Mouse (Mus musculus): ENCODE measurements around the gene Psip1.
"Not testable (repeated sequence)": the region's sequence is repeated elsewhere in the genome, so short reads cannot be mapped to it uniquely, and the experiment has no call there.

Psip1 gene

DNA sequence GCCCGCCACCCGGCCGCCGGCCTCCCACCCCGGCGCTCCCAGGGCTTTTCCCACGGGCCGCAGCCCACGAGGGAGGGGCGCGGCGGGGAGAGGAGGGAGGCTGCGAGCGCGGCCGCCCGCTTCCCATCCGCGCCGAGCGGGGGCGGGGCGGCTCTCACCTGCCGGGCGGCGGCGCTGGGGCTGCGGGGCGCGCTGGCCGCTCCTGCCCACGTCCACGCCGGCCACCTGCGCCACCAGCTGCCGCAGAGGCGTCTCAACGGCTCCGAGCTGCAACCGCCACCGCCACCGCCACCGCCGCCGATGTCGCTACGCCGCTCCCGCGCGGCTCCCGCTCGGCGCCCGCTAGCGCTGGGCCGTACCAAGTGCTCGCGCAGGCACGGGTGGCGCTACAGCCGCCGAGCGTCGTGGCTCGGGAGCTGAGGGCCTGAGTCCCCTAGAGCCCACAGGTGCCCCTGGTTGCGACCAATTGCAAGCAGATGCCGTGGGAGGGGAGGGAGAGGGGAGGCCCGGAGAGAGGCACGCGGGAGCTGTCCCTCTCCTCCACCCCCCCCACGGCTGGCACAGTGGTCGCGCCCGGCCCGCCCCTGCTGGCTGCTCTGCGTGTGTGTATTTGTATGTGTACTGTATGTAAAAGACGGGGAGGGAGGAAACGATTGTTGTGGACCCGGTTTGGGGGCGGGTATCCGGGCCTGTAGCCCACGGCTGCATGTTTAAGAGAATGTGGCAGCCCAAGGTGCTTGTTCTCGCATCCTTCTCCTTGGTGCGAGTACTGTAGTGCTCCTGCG, at the start of gene Psip1:
Gene Psip1 (minus strand): TSS at position 343 of the 785 bp plus-strand sequence.
- in situ Hi-C loops (cut with MboI), result loop anchor here (5.0 kb wide), 1 partner anchor 36 kb away; no protein-coding TSS in a partner anchor

DNA sequence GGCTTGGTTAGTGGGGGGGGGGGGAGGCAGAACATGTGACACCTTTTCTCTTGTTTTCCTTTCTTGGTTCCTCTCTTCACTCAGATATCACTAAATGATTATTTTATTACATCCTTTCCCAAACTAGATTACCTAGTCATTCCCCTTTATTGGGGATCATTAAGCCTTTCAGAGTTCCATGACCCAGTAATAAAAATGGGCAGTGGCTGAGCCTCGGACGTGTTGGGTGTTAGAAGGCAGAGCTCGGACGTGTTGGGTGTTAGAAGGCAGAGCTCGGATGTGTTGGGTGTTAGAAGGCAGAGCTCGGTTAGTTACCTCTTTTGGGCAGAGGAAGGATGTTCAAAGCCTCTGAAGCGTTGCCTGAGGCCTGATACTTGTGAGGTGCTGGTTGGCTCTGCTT, 47.8 kb upstream of the Psip1 start:
- in situ Hi-C loops (cut with MboI), result no loop called here

DNA sequence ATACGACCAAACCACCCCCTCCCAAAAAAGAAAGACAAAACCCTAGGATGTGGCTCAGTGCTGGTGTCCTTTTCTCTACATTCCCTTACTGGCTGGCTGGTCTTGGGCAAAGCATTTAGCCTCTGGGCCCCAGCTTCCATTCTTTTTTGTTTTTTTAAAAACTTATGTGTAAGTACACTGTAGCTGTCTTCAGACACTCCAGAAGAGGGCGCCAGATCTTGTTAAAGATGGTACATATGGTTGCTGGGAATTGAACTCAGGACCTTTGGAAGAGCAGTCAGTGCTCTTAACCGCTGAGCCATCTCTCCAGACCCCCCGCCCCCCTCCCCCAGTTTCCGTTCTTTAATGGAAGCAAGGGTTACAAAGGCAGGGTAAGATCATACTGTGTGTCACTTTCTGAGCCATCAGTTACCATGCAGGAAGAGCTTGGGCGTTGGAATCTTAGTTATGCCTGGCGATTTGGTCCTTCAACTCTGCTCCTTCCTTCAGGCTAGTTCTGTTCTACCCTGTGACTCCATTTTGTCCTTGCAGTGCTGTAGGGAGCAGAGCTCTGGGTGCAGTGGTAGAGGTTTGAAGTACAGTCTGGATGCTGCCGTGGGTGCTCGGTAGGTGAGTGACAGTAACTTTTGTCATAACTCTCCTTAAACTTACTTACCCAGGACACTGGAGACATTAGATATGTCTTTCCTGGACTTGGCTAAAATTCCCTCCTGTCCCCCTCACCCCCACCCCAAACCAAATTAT, 47.1 kb upstream of the Psip1 start:
- in situ Hi-C loops (cut with MboI), result no loop called here

DNA sequence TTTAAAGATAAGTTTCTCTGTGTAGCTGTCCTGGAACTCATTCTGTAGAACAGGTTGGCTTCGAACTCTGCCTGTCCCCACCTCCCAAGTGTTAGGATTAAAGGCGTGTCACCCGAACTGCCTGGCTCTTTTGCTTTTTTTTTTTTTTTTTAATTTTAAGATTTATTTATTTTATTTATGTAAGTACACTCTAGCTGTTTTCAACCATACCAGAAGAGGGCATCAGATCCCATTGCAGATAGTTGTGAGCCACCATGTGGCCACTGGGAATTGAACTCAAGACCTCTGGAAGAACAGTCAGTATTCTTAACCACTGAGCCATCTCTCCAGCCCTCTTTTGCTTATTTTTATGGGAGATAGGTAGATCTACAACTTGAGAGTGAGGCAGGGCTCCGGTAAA, 43.8 kb upstream of the Psip1 start:
- in situ Hi-C loops (cut with MboI), result not testable (repeated sequence)

DNA sequence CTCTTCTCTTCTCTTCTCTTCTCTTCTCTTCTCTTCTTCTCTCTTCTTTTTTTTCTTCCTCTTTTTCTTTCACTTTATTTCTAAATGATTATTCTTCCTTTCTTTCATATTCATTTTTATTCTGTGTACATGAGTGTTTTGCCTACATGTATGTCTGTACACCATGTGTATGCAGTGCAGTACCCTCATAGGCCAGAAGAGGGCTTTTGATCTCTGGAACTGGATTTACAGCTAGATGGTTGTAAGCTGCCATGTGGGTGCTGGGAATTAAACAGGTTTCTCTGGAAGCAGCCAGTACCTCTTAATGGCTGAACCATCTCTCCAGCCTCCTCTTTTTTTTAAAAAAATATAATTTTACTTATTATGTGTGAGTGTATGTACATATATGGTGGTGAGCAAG, 41.7 kb upstream of the Psip1 start:
- in situ Hi-C loops (cut with MboI), result no loop called here

DNA sequence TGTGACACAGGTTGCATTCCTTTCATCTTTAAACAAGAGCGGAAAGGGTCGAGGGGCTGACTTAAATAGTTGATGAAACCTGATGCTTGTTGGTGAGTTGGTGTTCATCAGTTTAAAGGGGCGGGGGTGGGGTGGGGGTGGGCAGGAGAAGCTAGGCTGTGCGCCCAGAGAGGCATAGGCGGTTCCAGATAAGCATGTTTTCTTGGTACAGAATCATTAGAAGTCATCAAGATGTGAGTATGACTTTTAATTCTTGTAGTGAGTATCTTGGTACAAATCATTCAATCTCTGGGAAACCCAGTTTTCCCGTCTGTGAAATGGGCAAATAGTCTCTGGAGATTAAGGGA, 40.7 kb upstream of the Psip1 start:
- in situ Hi-C loops (cut with MboI), result no loop called here

DNA sequence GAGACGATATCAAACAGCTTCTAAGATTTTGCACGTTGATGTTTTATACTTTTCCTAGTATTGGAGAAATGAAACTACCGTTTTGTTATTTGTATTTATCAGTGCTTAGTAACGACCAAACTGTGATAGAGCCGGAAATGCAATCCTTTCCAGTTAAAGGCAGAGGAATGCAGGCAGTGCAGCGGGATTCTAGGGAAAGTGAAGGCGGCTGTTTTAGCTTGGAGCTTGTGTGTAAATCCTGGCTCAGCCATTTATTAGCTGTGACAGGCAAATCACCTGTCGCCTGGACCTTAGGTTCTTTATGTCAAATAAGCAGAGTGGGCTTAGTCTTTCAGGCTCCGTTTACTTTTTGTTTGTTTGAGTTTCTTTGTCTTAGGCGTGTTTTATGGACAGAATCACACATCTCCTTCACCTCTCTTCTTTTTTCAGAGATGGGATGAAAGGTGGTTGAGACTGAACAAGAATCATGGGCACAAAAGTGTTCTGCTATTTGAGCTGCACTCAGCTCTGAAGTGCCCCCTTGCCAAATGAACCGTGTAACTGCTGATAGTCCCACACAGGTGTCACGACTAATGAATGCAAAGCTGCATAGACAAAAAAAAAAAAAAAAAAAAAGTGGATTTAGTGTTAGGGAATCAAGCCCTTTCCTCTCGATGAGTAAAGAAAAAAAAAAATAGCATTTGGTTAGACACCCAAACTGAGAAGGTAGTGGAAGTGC, 40.2 kb upstream of the Psip1 start:
- in situ Hi-C loops (cut with MboI), result no loop called here

DNA sequence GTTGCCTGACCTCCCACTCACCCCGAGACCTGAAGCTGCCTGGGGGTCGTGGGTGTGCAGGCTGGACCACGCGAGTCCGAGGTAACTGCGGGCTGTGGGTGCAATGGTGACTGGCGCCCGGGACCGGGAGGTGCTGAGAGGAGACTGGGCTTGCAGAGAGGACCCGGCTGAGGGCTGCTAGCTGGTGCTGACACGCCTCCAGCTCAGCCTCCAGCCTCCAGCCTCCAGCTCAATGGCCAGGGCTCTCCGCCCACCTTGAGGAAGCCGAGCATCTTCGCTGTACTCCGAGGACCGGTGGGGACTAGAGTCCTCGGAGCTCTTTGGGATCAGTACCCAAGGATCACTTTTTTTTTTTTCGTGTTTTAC, 39.4 kb upstream of the Psip1 start:
- in situ Hi-C loops (cut with MboI), result no loop called here

DNA sequence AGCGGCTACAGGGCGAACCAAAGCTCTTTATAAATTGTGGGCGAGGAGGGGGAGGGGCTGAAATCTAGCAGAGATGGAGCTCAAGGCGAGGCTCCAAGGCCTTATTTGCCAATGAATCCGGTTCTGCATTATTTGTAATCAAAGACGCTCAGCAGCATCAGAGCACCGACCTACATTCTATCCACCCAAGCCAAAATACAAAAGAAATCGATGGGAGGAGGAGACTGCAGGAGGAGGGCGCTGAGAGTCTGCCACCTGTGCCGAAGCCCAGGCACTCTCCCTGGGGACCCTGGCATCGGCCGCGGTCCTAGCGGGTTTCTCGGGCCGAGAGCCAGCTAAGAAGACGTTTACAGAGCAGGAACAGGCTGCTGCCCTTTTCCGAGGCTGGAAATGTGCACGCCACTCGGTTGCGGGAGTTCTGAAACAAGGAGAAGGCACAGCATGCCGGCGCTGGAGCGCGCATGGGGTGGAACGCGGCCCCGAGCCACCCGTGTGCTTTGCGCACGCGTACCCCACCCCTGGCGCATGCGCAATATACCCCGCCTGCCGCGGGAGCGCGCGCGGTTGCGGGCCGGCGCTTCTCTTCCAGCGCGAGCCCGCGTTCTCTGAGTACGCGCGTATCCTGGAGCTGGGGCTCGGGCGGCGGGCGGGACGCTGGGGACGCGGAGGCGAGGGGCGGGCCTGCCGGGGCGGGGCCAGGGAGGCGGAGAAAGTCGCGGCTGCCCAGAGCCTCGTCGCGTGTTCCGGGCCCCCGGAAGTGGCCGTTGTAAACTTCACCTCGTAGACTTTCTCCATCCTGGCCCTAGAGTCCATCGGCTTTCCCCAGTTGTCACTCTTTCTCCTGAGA, 38.8 kb upstream of the Psip1 start, which contains the start of gene Ccdc171:
Gene Ccdc171 (plus strand): TSS at position 703 of the 847 bp plus-strand sequence.
- in situ Hi-C loops (cut with MboI), result loop anchor here (5.0 kb wide), 1 partner anchor 38 kb away; the partner anchor contains the start of gene Psip1

DNA sequence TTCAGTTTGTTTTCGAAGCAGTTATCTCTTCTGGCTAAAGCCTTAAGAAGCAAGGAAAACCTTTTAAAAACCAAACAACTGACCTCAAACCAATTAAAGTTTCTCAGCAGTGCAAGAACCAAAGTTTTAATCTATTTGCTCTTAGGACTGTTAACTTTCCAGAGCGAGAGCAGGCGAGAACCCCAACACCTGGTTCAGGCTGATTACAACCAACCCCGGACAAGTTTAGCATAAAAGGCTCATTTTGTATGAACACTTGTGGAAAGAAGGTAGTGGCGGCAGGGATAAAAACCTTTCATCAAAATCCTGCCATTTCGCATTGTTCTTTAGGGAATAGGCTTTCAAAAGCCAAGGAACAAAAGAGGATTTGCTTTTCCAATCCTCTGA, 38.2 kb upstream of the Psip1 start:
- in situ Hi-C loops (cut with MboI), result loop anchor here (5.0 kb wide), 1 partner anchor 37 kb away; the partner anchor contains the start of gene Psip1

DNA sequence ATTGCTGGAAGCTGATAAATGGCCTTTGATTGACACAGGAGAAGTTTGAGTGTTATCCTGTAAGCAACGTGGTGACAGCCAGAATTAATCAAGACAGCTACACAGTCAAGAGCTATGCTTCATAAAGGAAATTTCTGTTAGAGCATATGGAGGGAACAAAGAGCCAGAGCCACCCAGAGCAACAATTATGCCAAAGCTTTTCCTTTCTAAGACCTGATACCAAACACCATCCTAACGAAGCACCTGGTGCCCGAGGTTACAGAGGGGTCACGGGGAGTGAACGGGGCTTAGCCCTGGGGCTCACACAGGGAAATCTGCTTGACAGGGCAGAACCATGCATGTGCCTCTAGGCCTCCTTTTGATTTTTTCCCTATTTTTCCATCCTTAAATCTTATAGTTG, 35.8 kb upstream of the Psip1 start:
- in situ Hi-C loops (cut with MboI), result loop anchor here (5.0 kb wide), 1 partner anchor 35 kb away; the partner anchor contains the start of gene Psip1

DNA sequence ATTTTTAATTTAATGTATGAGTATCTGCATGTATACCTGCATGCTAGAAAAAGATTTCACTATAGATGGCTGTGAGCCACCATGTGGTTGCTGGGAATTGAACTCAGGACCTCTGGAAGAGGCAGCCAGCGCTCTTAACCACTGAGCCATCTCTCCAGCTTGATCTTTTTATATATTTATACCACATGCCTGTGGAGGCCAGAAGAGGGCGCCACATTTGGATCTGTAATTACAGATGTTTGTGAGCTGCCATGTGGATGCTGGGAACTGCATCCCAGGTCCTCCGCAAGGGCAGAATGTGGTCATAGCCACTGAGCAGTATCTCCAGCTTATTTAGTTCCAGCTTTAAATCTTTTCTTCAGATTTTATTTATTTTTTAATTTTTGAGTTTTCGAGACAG, 34.0 kb upstream of the Psip1 start:
- in situ Hi-C loops (cut with MboI), result loop anchor here (5.0 kb wide), 1 partner anchor 33 kb away; the partner anchor contains the start of gene Psip1

DNA sequence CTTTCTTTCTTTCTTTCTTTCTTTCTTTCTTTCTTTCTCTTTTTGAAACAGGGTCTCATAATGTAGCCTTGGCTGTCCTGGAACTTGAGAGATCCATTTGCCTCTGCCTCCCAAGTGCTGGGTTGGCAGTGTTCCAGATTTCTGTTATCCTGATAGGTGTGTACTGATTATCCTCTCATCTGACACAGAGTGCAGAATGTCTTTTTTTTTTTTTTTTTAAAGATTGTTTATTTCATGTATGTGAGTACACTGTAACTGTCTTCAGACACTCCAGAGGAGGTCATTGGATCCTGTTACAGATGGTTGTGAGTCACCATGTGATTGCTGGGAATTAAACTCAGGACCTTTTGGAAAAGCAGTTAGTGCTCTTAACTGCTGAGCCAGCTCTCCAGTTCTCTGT, 33.5 kb upstream of the Psip1 start:
- in situ Hi-C loops (cut with MboI), result loop anchor here (5.0 kb wide), 1 partner anchor 33 kb away; the partner anchor contains the start of gene Psip1

DNA sequence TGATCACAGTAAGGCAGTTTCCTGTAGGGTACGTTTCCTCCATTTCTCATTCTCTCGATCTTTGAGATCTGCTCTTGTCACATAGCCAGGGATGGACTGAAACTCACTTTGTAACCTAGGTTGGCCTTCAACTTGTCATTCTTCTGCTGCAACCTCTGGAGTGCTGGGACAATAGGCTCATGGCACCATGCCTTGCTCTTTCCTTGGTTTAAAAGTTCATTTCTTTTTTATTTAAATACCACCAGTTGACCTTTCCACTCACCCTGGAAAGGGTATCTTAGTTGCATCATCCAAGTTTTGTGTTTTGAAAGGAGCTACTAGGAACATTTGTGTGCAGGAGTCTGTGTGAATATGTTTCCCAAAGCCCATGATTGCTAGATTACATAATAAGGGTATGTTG, 32.9 kb upstream of the Psip1 start:
- in situ Hi-C loops (cut with MboI), result no loop called here

DNA sequence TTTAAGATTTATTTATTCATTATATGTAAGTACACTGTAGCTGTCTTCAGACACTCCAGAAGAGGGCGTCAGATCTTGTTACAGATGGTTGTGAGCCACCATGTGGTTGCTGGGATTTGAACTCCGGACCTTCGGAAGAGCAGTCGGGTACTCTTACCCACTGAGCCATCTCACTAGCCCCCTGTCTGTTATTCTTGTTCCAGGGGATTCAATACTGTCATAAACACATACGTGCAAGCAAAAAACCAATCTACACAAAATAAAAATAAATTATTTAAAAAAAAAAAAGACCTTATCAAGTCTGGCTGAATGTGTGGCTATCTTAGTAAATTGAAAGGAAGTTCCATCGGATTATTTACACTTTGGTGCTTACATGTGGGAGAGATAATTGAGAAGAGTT, 29.9 kb upstream of the Psip1 start:
- in situ Hi-C loops (cut with MboI), result not testable (repeated sequence)

DNA sequence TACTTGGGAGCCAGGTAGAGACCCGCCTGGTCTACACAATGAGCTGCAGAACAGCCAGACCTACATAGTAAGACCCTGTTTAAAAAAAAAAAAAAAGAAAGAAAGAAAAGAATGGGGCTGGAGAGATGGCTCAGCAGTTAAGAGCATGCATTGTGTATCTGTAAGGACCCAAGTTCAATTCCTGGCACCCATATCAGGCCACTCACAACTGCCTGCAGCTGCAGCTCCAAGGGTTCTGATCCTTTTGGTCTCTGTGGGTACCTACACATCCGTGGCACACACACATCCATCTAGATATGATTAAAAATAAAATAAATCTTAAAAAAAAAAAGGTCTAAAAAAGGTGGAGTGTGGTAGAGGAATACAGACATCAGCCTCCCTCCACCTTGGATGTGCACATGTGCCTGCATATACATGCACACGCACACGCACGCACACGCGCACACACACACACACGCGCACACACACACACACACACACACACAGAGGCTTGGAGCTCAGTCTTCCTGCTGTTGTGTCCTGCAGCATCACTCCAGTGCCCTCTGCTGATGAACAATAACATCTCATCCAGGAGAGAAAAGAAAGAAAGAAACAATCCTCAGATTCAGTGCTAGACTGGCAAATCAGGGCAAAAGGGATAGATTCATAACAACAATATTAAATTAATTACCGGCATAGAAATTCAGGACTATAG, 28.9 kb upstream of the Psip1 start:
- in situ Hi-C loops (cut with MboI), result no loop called here

DNA sequence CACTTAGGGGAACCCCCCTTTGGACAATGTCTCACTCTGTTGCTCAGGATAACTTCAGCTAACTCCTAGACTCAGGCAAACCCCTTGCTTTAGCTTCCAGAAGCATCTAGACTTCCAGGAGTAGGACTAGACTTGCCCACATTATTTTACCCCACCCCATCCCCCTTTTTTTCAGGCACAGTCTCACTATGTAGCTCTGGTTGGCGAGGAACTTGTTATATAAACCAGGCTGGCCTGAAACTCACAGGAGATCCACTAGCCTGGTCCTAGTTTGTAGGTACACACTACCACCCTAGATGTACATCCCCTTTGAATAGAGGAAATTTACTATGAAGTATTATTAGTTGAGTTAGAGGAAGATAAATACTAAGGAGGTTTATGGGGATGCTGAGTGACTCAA, 27.9 kb upstream of the Psip1 start:
- in situ Hi-C loops (cut with MboI), result no loop called here

DNA sequence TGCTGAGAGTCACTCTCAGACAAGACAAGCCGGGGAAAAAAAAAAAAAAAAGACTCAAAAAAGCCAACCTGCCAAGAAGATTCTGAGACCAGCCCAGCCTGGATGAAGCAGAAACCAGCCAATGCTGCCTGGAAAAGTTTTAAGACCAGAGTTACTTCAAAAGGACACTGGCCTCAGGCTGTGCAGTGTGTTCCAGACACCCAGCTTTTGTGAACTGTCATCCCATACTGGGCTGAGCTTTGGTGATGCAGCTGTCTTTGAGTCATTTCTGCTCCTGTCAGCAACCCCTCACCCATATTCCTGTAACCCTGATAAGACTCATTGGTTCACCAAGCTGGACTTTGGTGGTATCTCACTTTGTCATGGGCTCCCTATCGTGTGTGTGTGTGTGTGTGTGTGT, 26.4 kb upstream of the Psip1 start:
- in situ Hi-C loops (cut with MboI), result no loop called here

DNA sequence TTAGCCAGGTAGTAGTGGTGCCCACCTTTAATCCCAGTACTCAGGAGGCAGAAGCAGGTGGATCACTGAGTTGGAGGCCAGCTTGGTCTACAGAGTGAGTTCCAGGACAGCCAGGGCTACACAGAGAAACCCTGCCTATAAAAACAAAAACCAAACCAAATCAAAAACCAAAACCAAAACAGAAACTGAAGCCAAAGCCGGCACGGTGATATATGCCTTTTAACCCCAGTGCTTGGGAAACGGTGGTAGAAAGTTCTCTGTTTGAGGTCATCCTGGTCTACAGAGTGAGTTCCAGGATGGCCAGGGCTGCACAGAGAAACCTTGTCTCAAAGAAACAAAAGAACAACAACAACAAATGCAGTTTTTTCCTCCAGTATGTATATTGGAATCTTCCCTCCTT, 26.0 kb upstream of the Psip1 start:
- in situ Hi-C loops (cut with MboI), result no loop called here

DNA sequence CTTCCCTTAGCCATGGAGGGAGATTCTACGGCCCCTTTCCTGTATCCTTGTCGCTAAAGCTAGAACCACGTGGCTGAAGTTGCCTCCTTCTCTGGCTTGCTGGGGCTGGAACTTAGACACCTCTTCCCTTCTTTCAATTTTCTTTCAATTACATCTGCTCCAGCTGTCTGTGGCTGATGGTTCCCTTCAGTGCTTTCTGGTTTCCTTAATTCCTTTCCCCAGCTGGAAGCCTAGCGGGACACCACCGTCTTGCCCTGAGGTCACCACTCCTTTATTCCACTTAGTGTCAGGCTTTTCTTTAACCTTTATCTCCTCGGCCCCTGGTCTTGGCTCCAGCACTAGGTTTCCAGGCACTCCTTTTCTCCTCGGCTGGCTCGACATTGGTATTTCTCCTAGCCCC, 24.8 kb upstream of the Psip1 start:
- in situ Hi-C loops (cut with MboI), result no loop called here

DNA sequence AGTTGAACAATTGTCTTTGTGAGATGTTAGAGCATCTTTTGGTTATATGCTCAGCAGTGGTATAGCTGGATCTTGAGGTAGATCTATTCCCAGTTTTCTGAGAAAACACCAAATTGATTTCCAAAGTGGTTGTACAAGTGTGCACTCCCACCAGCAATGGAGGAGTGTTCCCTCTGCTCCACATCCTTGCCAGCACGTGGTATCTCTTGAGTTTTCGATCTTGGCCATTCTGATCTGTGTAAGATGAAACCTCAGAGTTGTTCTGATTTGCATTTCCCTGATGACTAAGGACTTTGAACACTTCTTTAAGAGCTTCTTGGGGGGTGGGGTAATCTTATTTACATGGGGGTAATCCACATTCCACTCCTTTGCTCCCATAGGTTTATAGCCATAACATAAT, 23.3 kb upstream of the Psip1 start:
- in situ Hi-C loops (cut with MboI), result no loop called here

Measured in mature B cell (primary cell).